Mouse (Mus musculus): ENCODE measurements around the gene Tob1. TPM values are rescaled to one million over a fixed set of nuclear protein-coding genes. Genes with fewer than 3 reads are reported as not detected.

Gene Tob1
- polyA plus RNA-seq, 1 experiment from 2014 or later = 27.9 TPM

GRCm38 (mm10) chr11:94213735-94214594 is 2.7 kb downstream of the Tob1 start:
- H3K27ac ChIP-seq (ENCODE audit: low read depth, low read length) = no peak overlapping the region
- H3K36me3 ChIP-seq (ENCODE audit: control insufficient read depth, insufficient read depth, low read length) = peaks cover 12% of the 10 kb centered on the region; the same call in 1 of the 2 replicates
- H3K9me3 ChIP-seq (ENCODE audit: control insufficient read depth, low read length) = no peaks in the 10 kb centered on the region
- 66% methylated on average over 29 of the region's 29 CpGs for WGBS
- peak overlapping the region; percentile 97 for H3K4me3 ChIP-seq (ENCODE audit: low read depth, low read length)
- no peaks in the 10 kb centered on the region for H3K27me3 ChIP-seq (ENCODE audit: control insufficient read depth, insufficient read depth, low read length)
- peak overlapping the region; percentile 60 for H3K4me2 ChIP-seq (ENCODE audit: low read depth, low read length)
- H3K4me1 ChIP-seq (ENCODE audit: control insufficient read depth, insufficient read depth, low read length) = peaks cover 20% of the 10 kb centered on the region
- H3K9ac ChIP-seq (replicated peaks; ENCODE audit: low read depth, low read length) = peak overlapping the region; percentile 47
- ATAC-seq (ENCODE audit: low read depth) = no peak

DNA sequence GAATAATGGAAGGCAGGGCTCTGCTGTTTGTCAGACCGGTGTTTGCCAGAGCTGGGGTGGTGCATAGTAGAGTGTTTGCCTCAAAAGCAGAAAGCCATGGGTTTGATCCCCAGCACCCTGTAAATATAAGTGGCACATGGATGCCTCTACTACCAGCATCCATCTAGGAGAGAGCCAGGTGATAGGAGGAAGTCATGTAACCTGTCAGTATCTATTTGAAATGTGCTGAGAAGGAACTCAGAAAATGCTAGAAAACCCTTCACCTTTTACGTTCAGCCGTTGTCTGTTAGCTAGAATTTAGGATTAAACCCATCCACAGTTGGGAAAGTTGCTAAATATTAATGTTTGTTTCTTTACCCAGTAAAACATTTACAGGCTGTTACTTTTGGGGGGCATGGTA is 4.3 kb downstream of the Tob1 start:
- WGBS = 69% methylated on average over 3 of the region's 3 CpGs
- Histone ChIP-seq H3K36me3 (ENCODE audit: control insufficient read depth, insufficient read depth, low read length) (peaks cover 12% of the 10 kb centered on the region; the same call in 1 of the 2 replicates), H3K27ac (ENCODE audit: low read depth, low read length) (no peak overlapping the region), H3K27me3 (ENCODE audit: control insufficient read depth, insufficient read depth, low read length) (no peaks in the 10 kb centered on the region), H3K9me3 (ENCODE audit: control insufficient read depth, low read length) (no peaks in the 10 kb centered on the region), H3K4me1 (ENCODE audit: control insufficient read depth, insufficient read depth, low read length) (peaks cover 20% of the 10 kb centered on the region), H3K9ac (replicated peaks; ENCODE audit: low read depth, low read length) (no peak overlapping the region), H3K4me3 (ENCODE audit: low read depth, low read length) (no peak overlapping the region), H3K4me2 (ENCODE audit: low read depth, low read length) (peak overlapping the region; percentile 3; the same call in 1 of the 2 replicates)
- no peak for ATAC-seq (ENCODE audit: low read depth)

GRCm38 (mm10) chr11:94216247-94216646 is 5.0 kb downstream of the Tob1 start:
- no peaks in the 10 kb centered on the region for H3K27me3 ChIP-seq (ENCODE audit: control insufficient read depth, insufficient read depth, low read length)
- H3K36me3 ChIP-seq (ENCODE audit: control insufficient read depth, insufficient read depth, low read length) = peaks cover 12% of the 10 kb centered on the region; the same call in 1 of the 2 replicates
- peaks cover 20% of the 10 kb centered on the region for H3K4me1 ChIP-seq (ENCODE audit: control insufficient read depth, insufficient read depth, low read length)
- ATAC-seq (ENCODE audit: low read depth) = no peak
- H3K4me3 ChIP-seq (ENCODE audit: low read depth, low read length) = no peak overlapping the region
- whole genome bisulfite sequencing = 7% methylated on average over 2 of the region's 2 CpGs
- no peak overlapping the region for H3K9ac ChIP-seq (replicated peaks; ENCODE audit: low read depth, low read length)
- H3K27ac ChIP-seq (ENCODE audit: low read depth, low read length) = no peak overlapping the region
- no peaks in the 10 kb centered on the region for H3K9me3 ChIP-seq (ENCODE audit: control insufficient read depth, low read length)
- no peak overlapping the region for H3K4me2 ChIP-seq (ENCODE audit: low read depth, low read length)

GRCm38 (mm10) chr11:94221257-94221656 is 10.0 kb downstream of the Tob1 start:
- Histone ChIP-seq H3K4me2 (ENCODE audit: low read depth, low read length) (no peak overlapping the region), H3K36me3 (ENCODE audit: control insufficient read depth, insufficient read depth, low read length) (no peaks in the 10 kb centered on the region), H3K27me3 (ENCODE audit: control insufficient read depth, insufficient read depth, low read length) (no peaks in the 10 kb centered on the region), H3K9ac (replicated peaks; ENCODE audit: low read depth, low read length) (no peak overlapping the region), H3K4me1 (ENCODE audit: control insufficient read depth, insufficient read depth, low read length) (no peaks in the 10 kb centered on the region), H3K27ac (ENCODE audit: low read depth, low read length) (no peak overlapping the region), H3K4me3 (ENCODE audit: low read depth, low read length) (no peak overlapping the region), H3K9me3 (ENCODE audit: control insufficient read depth, low read length) (no peaks in the 10 kb centered on the region)
- no peak for ATAC-seq (ENCODE audit: low read depth)
- 85% methylated on average over 7 of the region's 7 CpGs for WGBS

GRCm38 (mm10) chr11:94223531-94223930 is 12.3 kb downstream of the Tob1 start:
- no peaks in the 10 kb centered on the region for H3K9me3 ChIP-seq (ENCODE audit: control insufficient read depth, low read length)
- H3K4me1 ChIP-seq (ENCODE audit: control insufficient read depth, insufficient read depth, low read length) = no peaks in the 10 kb centered on the region
- WGBS = 86% methylated on average over 9 of the region's 9 CpGs
- H3K27ac ChIP-seq (ENCODE audit: low read depth, low read length) = no peak overlapping the region
- H3K4me3 ChIP-seq (ENCODE audit: low read depth, low read length) = no peak overlapping the region
- H3K27me3 ChIP-seq (ENCODE audit: control insufficient read depth, insufficient read depth, low read length) = no peaks in the 10 kb centered on the region
- no peak overlapping the region for H3K9ac ChIP-seq (replicated peaks; ENCODE audit: low read depth, low read length)
- H3K4me2 ChIP-seq (ENCODE audit: low read depth, low read length) = no peak overlapping the region
- ATAC-seq (ENCODE audit: low read depth) = no peak
- no peaks in the 10 kb centered on the region for H3K36me3 ChIP-seq (ENCODE audit: control insufficient read depth, insufficient read depth, low read length)

- Histone ChIP-seq H3K9me3 (ENCODE audit: control insufficient read depth, low read length) (no peaks in the 10 kb centered on the region), H3K27ac (ENCODE audit: low read depth, low read length) (no peak overlapping the region), H3K4me1 (ENCODE audit: control insufficient read depth, insufficient read depth, low read length) (no peaks in the 10 kb centered on the region), H3K36me3 (ENCODE audit: control insufficient read depth, insufficient read depth, low read length) (no peaks in the 10 kb centered on the region), H3K27me3 (ENCODE audit: control insufficient read depth, insufficient read depth, low read length) (no peaks in the 10 kb centered on the region), H3K4me2 (ENCODE audit: low read depth, low read length) (no peak overlapping the region), H3K4me3 (ENCODE audit: low read depth, low read length) (no peak overlapping the region), H3K9ac (replicated peaks; ENCODE audit: low read depth, low read length) (no peak overlapping the region)
- WGBS = 38% methylated on average over 7 of the region's 7 CpGs
- no peak for ATAC-seq (ENCODE audit: low read depth)
Observed at GRCm38 (mm10) chr11:94225985-94226384, 14.7 kb downstream of the Tob1 start.

GRCm38 (mm10) chr11:94228416-94228815 is 17.2 kb downstream of the Tob1 start:
- ATAC-seq (ENCODE audit: low read depth) = no peak
- no peaks in the 10 kb centered on the region for H3K36me3 ChIP-seq (ENCODE audit: control insufficient read depth, insufficient read depth, low read length)
- 15% methylated on average over 9 of the region's 9 CpGs for WGBS
- no peak overlapping the region for H3K4me2 ChIP-seq (ENCODE audit: low read depth, low read length)
- no peak overlapping the region for H3K9ac ChIP-seq (replicated peaks; ENCODE audit: low read depth, low read length)
- H3K4me3 ChIP-seq (ENCODE audit: low read depth, low read length) = no peak overlapping the region
- no peaks in the 10 kb centered on the region for H3K4me1 ChIP-seq (ENCODE audit: control insufficient read depth, insufficient read depth, low read length)
- 0 out of 2 replicates have a peak overlapping the region, but pooled peaks have one; percentile 10 for H3K27ac ChIP-seq (ENCODE audit: low read depth, low read length)
- H3K9me3 ChIP-seq (ENCODE audit: control insufficient read depth, low read length) = no peaks in the 10 kb centered on the region
- H3K27me3 ChIP-seq (ENCODE audit: control insufficient read depth, insufficient read depth, low read length) = no peaks in the 10 kb centered on the region

DNA sequence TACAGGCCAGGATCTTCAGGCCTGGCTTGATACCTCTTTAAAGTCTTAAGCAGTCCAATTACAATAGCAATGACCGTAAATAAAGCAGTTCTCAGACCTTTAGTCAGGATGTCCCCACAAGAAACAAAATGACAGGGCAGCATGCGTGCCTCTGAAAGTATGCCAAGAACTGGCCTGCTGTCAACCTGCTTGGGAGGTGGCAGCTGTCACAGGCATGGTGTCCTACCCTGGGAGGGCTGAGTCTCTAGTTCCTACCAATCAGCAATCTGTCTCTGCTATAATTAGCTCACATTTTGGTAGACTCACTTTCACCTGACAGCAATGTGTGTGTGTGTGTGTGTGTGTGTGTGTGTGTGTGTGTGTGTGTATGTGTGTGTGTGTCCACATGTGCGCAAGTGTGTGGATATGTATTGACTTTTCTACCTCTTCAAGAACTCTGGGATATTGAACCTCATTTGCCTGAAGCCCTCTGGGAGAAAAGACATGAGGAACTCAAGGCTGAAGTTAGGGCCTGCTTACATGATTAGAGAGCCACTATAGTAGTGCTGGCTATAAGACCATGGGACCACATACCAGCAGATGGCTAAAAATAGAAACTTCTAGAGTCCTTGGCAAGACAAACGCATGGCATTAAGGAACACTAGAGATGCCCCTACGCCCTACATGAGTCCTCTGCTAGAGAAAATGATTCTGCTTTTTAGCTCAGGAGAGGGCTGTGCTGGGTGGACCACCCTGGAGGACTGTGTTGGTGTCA is 18.1 kb downstream of the Tob1 start:
- WGBS = 85% methylated on average over 5 of the region's 5 CpGs
- Histone ChIP-seq H3K4me1 (ENCODE audit: control insufficient read depth, insufficient read depth, low read length) (no peaks in the 10 kb centered on the region), H3K9me3 (ENCODE audit: control insufficient read depth, low read length) (no peaks in the 10 kb centered on the region), H3K27me3 (ENCODE audit: control insufficient read depth, insufficient read depth, low read length) (no peaks in the 10 kb centered on the region), H3K36me3 (ENCODE audit: control insufficient read depth, insufficient read depth, low read length) (no peaks in the 10 kb centered on the region), H3K9ac (replicated peaks; ENCODE audit: low read depth, low read length) (no peak overlapping the region), H3K4me2 (ENCODE audit: low read depth, low read length) (no peak overlapping the region), H3K27ac (ENCODE audit: low read depth, low read length) (no peak overlapping the region), H3K4me3 (ENCODE audit: low read depth, low read length) (no peak overlapping the region)
- no peak for ATAC-seq (ENCODE audit: low read depth)

- no peaks in the 10 kb centered on the region for H3K36me3 ChIP-seq (ENCODE audit: control insufficient read depth, insufficient read depth, low read length)
- no peaks in the 10 kb centered on the region for H3K9me3 ChIP-seq (ENCODE audit: control insufficient read depth, low read length)
- WGBS = 81% methylated on average over 8 of the region's 8 CpGs
Observed at GRCm38 (mm10) chr11:94230244-94230643, 19.0 kb downstream of the Tob1 start.

More at GRCm38 (mm10) chr11:94230244-94230643, 19.0 kb downstream of the Tob1 start:
- no peak for ATAC-seq (ENCODE audit: low read depth)
- H3K9ac ChIP-seq (replicated peaks; ENCODE audit: low read depth, low read length) = no peak overlapping the region
- no peaks in the 10 kb centered on the region for H3K4me1 ChIP-seq (ENCODE audit: control insufficient read depth, insufficient read depth, low read length)
- H3K4me3 ChIP-seq (ENCODE audit: low read depth, low read length) = no peak overlapping the region
- no peak overlapping the region for H3K27ac ChIP-seq (ENCODE audit: low read depth, low read length)
- no peaks in the 10 kb centered on the region for H3K27me3 ChIP-seq (ENCODE audit: control insufficient read depth, insufficient read depth, low read length)
- H3K4me2 ChIP-seq (ENCODE audit: low read depth, low read length) = no peak overlapping the region

Data from neural tube, embryonic 14.5 days (tissue).